Mouse (Mus musculus) cerebellum, postnatal 14 days (tissue): Measurements from ENCODE around the gene Ugt1a9.

ENCODE experiments used
- DNase-seq, 2 experiments: peaks; one replicate each; pipeline ENCODE4 v3.0.0; 2021; ENCODE audit warnings: mixed read lengths in 2 of 2

Ugt1a9 gene

GRCm38 (mm10) chr1:88192136-88192535 is 121.5 kb downstream of the Ugt1a9 start:
- no peak for DNase-seq

GRCm38 (mm10) chr1:88195687-88196086 is 125.1 kb downstream of the Ugt1a9 start:
- DNase-seq: no peak

GRCm38 (mm10) chr1:88197443-88197842 is 126.8 kb downstream of the Ugt1a9 start:
- DNase-seq: no peak

- peak; percentile 48 to 62 for DNase-seq
These were observed 129.4 kb downstream of the Ugt1a9 start for GRCm38 (mm10) chr1:88199996-88200395.

- no peak for DNase-seq
These were observed 129.9 kb downstream of the Ugt1a9 start, which contains the start of gene Ugt1a2 for GRCm38 (mm10) chr1:88200456-88200855. Gene Ugt1a2 (plus strand): TSS chr1:88200601.

- DNase-seq: peak; percentile 86 to 91
These were observed 134.8 kb downstream of the Ugt1a9 start, which contains the start of gene Dnajb3 for GRCm38 (mm10) chr1:88205294-88205922. Gene Dnajb3 (minus strand): TSS chr1:88205782.

GRCm38 (mm10) chr1:88206843-88207479 is 136.4 kb downstream of the Ugt1a9 start:
- DNase-seq: no peak

GRCm38 (mm10) chr1:88211812-88212211 is 141.2 kb downstream of the Ugt1a9 start, which contains the start of gene Ugt1a1:
Gene Ugt1a1 (plus strand): TSS chr1:88211959.
- no peak for DNase-seq

- no peak for DNase-seq
These were observed 141.9 kb downstream of the Ugt1a9 start for GRCm38 (mm10) chr1:88212341-88213045.

- no peak for DNase-seq
These were observed 142.5 kb downstream of the Ugt1a9 start for GRCm38 (mm10) chr1:88213061-88213460.

GRCm38 (mm10) chr1:88213766-88214461 is 143.3 kb downstream of the Ugt1a9 start:
- no peak for DNase-seq

- DNase-seq: no peak
These were observed 143.9 kb downstream of the Ugt1a9 start for GRCm38 (mm10) chr1:88214462-88214952.

GRCm38 (mm10) chr1:88215466-88216380 is 145.1 kb downstream of the Ugt1a9 start:
- no peak for DNase-seq

- DNase-seq: no peak
These were observed 146.0 kb downstream of the Ugt1a9 start for GRCm38 (mm10) chr1:88216551-88216950.

- no peak for DNase-seq
These were observed 146.5 kb downstream of the Ugt1a9 start for GRCm38 (mm10) chr1:88217144-88217543.

- no peak for DNase-seq
These were observed 147.0 kb downstream of the Ugt1a9 start for GRCm38 (mm10) chr1:88217576-88217975.

- no peak for DNase-seq
These were observed 147.5 kb downstream of the Ugt1a9 start for GRCm38 (mm10) chr1:88218051-88218450.

- DNase-seq: no peak
These were observed 148.0 kb downstream of the Ugt1a9 start for GRCm38 (mm10) chr1:88218591-88218990.

- DNase-seq: no peak
These were observed 148.5 kb downstream of the Ugt1a9 start for GRCm38 (mm10) chr1:88219054-88219453.

- DNase-seq: no peak
These were observed 149.7 kb downstream of the Ugt1a9 start for GRCm38 (mm10) chr1:88220336-88220735.

GRCm38 (mm10) chr1:88222216-88222615 is 151.6 kb downstream of the Ugt1a9 start:
- DNase-seq: no peak
